Mouse (Mus musculus): Measurements from ENCODE around the gene Dpf2.

GRCm38 (mm10) chr19:5951631-5952030 is 38.8 kb upstream of the Dpf2 start:
- no peak for TF ChIP-seq EP300 (optimal IDR thresholded peaks at IDR 0.05)
- no peak for TF ChIP-seq CTCF (IDR thresholded peaks at IDR 0.05; ENCODE audit: low read depth)

Data from stomach, postnatal 0 days (tissue).